Mouse (Mus musculus) thymus, adult 2 months (tissue): ENCODE data around the gene Clmn. TPM values are rescaled to one million over a fixed set of nuclear protein-coding genes. Genes with fewer than 3 reads are reported as not detected.
A peak's percentile ranks its signal among the peaks of the same experiment; 100 is the strongest.

Experiments used
- DNase-seq: peaks from one replicate; pipeline ENCODE4 v3.0.0; 2021
- H3K27ac ChIP-seq: fragments of 200-500 bp; 2 replicates; pipeline ENCODE4 v1.5.1; 2012; ENCODE audit warnings: low read length, control low read depth; ENCODE audit not compliant: control insufficient read depth, insufficient read depth
- H3K27me3 ChIP-seq: fragments of 200-500 bp; 2 replicates; pipeline ENCODE4 v1.6.1; 2012; ENCODE audit warnings: mild to moderate bottlenecking, low read length, moderate library complexity, mixed read lengths; ENCODE audit not compliant: control insufficient read depth, insufficient read depth
- H3K36me3 ChIP-seq: fragments of 200-500 bp; 2 replicates; pipeline ENCODE4 v1.6.1; 2012; ENCODE audit warnings: mild to moderate bottlenecking, low read length, moderate library complexity; ENCODE audit not compliant: control insufficient read depth, insufficient read depth
- H3K4me1 ChIP-seq: fragments of 200-500 bp; replicated peaks from 2 replicates; pipeline ENCODE4 v1.6.1; 2012; ENCODE audit warnings: low read length; ENCODE audit not compliant: control insufficient read depth, insufficient read depth
- H3K4me3 ChIP-seq: fragments of 200-500 bp; 2 replicates; pipeline ENCODE4 v1.5.1; 2012; ENCODE audit warnings: mild to moderate bottlenecking, low read length, control low read depth, moderate library complexity; ENCODE audit not compliant: control insufficient read depth, insufficient read depth
- CTCF ChIP-seq: fragments of 200-500 bp; IDR thresholded peaks from 2 replicates; pipeline ENCODE4 v1.5.1; 2012; ENCODE audit warnings: mild to moderate bottlenecking, control low read depth, low read length, moderate library complexity, borderline replicate concordance; ENCODE audit not compliant: control insufficient read depth, poor library complexity, insufficient read depth; ENCODE audit errors: extremely low read depth
- POLR2A ChIP-seq: fragments of 200-500 bp; IDR thresholded peaks from 2 replicates; pipeline ENCODE4 v1.6.1; 2012; ENCODE audit warnings: mild to moderate bottlenecking, low read length, control low read depth, moderate library complexity; ENCODE audit not compliant: control insufficient read depth, poor library complexity, insufficient read depth; ENCODE audit errors: extremely low read depth
- WGBS: fragments of 180-500 bp; shearing (Covaris S2); methylation state at CpG from one replicate; pipeline ENCODE4 v1.1.7; 2018; 5-methylcytosine and 5-hydroxymethylcytosine counted together
- polyA plus RNA-seq: library from polyadenylated mRNA; depleted of rRNA; stranded (reverse); fragments of >200 nt; gene quantifications from 2 replicates; pipeline ENCODE4 v1.2.3, GENCODE M21; 2012

The Clmn gene
- polyA plus RNA-seq, 1 experiment = 1.0 TPM

DNA sequence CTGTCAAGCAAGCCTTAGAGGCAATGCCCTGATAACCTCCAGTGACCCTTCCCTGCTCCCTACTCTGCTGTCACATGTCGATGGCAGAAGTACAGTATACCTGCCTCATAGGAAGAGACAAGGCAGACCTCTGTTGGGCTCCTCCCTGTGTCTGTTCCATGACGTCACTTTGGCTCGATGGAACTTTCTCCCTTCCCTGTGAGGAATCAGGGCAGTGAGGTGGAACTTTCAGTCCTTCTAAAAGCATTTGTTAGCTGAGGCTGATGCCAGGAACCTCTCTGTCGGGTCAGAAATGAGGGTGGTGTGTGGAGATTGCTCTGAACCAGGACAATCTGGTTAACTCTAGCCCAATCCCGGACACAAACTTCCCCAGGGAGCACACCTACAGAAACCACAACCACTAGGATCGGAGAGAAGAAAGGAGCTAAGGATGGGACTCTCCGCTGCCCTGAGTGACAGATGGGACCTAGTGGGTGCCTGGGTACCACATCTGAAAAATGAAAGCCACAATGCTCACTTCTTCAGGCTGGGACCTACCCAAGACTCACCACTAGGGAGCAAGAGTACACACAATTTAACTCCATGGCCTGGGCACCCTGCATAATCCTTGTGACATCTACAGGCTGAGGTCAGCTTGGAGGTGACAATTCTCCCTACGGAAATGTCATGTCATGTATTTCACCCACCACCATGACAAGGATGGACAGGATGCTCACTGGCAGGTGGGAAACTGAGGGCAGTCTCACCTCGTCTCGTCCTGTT, 41.9 kb downstream of the Clmn start:
- no peaks in the 10 kb centered on the region for H3K36me3 ChIP-seq
- TF ChIP-seq POLR2A (no peak), CTCF (no peak)
- no peak overlapping the region for H3K27ac ChIP-seq

DNA sequence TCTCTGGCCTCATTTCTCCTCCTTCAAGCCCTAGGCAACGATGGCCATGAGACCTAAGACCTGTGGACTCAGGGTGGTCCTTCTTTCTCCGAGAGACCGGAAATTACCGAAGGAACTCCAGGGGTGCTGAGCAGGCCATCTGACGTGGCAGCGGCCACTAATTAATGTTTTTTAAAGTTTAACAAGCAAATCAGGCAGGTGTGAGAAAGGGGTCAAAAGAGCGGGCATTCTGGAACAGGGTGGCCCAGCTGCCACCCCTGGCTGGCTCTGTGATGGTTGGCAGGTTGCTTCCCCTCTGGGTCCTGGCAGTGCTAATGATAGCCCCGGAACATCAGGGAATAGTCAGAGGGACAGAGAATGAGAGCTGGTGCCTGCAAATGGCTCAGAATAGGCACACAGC, 42.7 kb downstream of the Clmn start:
- no peak overlapping the region for H3K27ac ChIP-seq
- no peak overlapping the region for H3K4me3 ChIP-seq
- H3K27me3 ChIP-seq = no peaks in the 10 kb centered on the region
- H3K36me3 ChIP-seq = no peaks in the 10 kb centered on the region
- no peak for DNase-seq
- peaks cover 6% of the 10 kb centered on the region; the same call in 1 of the 2 replicates for H3K4me1 ChIP-seq
- TF ChIP-seq POLR2A = no peak
- no peak for TF ChIP-seq CTCF
- 92% methylated on average over 8 of the region's 8 CpGs for WGBS

More for the DNA sequence above, 41.9 kb downstream of the Clmn start:
- WGBS = 77% methylated on average over 10 of the region's 10 CpGs
- no peak for DNase-seq
- 0 out of 2 replicates have a peak, but pooled peaks cover 3% of the 10 kb centered on the region for H3K4me1 ChIP-seq
- H3K27me3 ChIP-seq = no peaks in the 10 kb centered on the region
- H3K4me3 ChIP-seq = no peak overlapping the region

DNA sequence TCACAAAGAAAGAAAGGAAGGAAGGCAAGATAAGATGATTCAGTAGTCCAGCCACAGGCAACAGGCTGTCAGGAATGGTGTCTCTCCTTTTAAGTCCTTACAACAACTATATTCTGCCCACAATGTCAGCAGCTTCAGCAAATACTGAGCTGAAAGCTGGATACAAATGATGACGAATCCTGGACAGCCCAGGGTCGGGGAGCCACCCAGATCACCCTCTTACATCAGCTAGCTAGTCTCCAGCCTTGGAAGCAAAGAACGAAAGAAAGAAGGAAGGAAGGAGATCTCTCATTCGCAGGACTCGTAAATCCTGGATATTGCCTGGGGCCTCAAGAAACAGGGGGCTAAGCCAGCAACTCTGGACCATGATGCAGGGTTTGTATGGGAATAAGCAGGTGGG, 44.8 kb downstream of the Clmn start:
- WGBS = 86% methylated on average over 5 of the region's 5 CpGs
- TF ChIP-seq POLR2A (no peak), CTCF (no peak)
- no peaks in the 10 kb centered on the region for H3K27me3 ChIP-seq

DNA sequence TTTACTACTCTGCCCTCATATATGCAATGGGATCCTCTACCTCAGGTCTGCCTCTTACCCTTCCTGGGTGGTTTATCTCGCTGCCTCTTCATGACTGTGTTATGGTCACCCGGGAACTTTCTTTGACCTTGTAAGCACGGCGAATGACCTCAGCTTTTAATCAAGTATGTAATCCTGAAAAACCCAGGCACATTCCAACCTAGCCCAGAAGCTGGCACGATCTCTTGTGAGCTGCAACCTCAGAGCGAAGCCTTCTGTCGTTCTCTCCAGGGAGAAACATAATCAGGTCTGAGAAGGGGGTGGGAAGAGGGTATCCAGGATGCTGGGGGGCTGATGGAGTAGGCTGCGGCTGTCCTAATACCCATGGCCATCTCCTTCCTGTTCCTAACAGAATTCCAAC, 45.8 kb downstream of the Clmn start:
- Histone ChIP-seq H3K4me1 (peaks cover 3% of the 10 kb centered on the region; the same call in 1 of the 2 replicates), H3K36me3 (no peaks in the 10 kb centered on the region), H3K27ac (no peak overlapping the region), H3K4me3 (no peak overlapping the region), H3K27me3 (no peaks in the 10 kb centered on the region)
- TF ChIP-seq CTCF (no peak), POLR2A (no peak)
- WGBS = 94% methylated on average over 8 of the region's 8 CpGs
- DNase-seq = no peak

More for the DNA sequence above, 44.8 kb downstream of the Clmn start:
- H3K36me3 ChIP-seq = no peaks in the 10 kb centered on the region
- no peak overlapping the region for H3K4me3 ChIP-seq
- H3K4me1 ChIP-seq = peaks cover 6% of the 10 kb centered on the region; the same call in 1 of the 2 replicates
- no peak overlapping the region for H3K27ac ChIP-seq
- DNase-seq = no peak

DNA sequence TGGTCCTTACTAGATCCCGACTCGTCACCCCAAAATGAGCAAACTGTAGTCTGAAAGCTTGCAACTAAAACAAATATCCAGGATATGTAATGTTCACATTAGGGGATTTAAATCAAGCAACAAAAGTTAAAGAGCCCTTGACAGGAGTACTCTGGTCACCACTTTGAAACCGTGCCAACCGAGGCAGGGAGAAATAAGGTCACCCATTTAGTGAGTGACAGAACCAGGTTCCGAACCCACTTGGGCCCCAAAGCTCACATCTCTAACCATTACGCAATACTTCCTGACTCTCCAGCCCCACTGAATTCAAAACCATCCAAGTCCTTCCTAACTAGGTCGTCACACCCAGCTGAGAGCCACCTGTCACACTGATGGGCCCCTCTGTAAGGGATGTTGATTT, 46.8 kb downstream of the Clmn start:
- Histone ChIP-seq H3K4me3 (no peak overlapping the region), H3K4me1 (peaks cover 3% of the 10 kb centered on the region; the same call in 1 of the 2 replicates), H3K27ac (no peak overlapping the region), H3K27me3 (no peaks in the 10 kb centered on the region), H3K36me3 (no peaks in the 10 kb centered on the region)
- 89% methylated on average over 7 of the region's 7 CpGs for WGBS
- DNase-seq = no peak
- no peak for TF ChIP-seq CTCF
- no peak for TF ChIP-seq POLR2A

DNA sequence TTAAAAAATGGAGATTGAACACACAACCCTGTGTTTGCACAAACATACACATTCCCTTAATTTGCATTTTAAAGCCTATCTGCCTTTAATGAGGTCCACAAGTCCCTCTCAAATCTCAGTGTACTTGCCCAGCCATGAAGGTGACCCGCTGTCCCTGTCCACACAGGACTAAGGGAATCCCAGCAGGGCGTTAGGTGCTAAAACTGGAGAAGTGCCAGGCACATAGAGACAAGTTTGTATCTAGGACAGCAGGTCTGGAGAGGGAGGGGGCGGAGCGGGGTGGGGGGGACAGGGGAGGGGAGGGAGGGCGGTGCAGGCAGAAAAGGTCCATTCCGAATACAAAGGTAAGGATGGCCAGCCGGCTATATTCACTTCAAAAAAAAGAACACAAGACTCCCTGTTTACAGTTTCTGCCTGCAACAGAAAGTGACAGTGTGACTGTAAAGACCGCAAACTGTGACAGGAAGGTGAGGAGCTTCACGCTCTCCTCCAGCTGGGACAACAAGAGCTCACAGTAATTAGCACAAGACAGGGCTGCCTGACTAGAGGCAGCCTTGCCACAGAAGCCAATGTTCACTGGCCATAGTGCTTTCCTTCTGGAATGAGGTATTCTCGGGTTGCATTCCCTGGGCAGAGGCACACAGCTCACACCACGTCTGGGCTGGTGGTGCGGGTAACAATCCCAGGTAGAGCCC, 47.6 kb downstream of the Clmn start:
- Histone ChIP-seq H3K27me3 (no peaks in the 10 kb centered on the region), H3K27ac (peak overlapping the region; percentile 8; the same call in 1 of the 2 replicates), H3K36me3 (no peaks in the 10 kb centered on the region), H3K4me3 (no peak overlapping the region), H3K4me1 (peaks cover 3% of the 10 kb centered on the region; the same call in 1 of the 2 replicates)
- no peak for DNase-seq
- 66% methylated on average over 12 of the region's 12 CpGs for WGBS
- TF ChIP-seq POLR2A = no peak
- TF ChIP-seq CTCF = no peak
